Mouse (Mus musculus) hindbrain, embryonic 13.5 days (tissue): ENCODE data around the gene Sec24c. TPM values are rescaled to one million over a fixed set of nuclear protein-coding genes. Genes with fewer than 3 reads are reported as not detected.

ENCODE experiments used
- ATAC-seq: fragments of 200-750 bp; cut with Nextera tagmentation; 2 replicates; pipeline ENCODE4 v1.8.0; 2017; ENCODE audit warnings: moderate TSS enrichment; ENCODE audit not compliant: low FRiP score
- H3K27ac ChIP-seq: fragments of 300-500 bp; sonication (generic); 2 replicates; pipeline ENCODE4 v1.5.1; 2015; ENCODE audit warnings: inconsistent platforms, mild to moderate bottlenecking, moderate library complexity
- H3K27me3 ChIP-seq: fragments of 300-500 bp; sonication (generic); 2 replicates; pipeline ENCODE4 v1.6.1; 2015; ENCODE audit warnings: mild to moderate bottlenecking, inconsistent platforms
- H3K36me3 ChIP-seq: fragments of 300-500 bp; sonication (generic); 2 replicates; pipeline ENCODE4 v1.6.1; 2015; ENCODE audit warnings: mild to moderate bottlenecking, inconsistent platforms
- H3K4me1 ChIP-seq: fragments of 300-500 bp; sonication (generic); replicated peaks from 2 replicates; pipeline ENCODE4 v1.6.1; 2015; ENCODE audit warnings: inconsistent platforms
- H3K4me2 ChIP-seq: fragments of 300-500 bp; sonication (generic); 2 replicates; pipeline ENCODE4 v1.6.1; 2015; ENCODE audit warnings: inconsistent platforms, mild to moderate bottlenecking, moderate library complexity
- H3K4me3 ChIP-seq: fragments of 300-500 bp; sonication (generic); 2 replicates; pipeline ENCODE4 v1.5.1; 2015; ENCODE audit warnings: mild to moderate bottlenecking, inconsistent platforms
- H3K9ac ChIP-seq: fragments of 300-500 bp; sonication (generic); 2 replicates; pipeline ENCODE4 v1.6.1; 2015; ENCODE audit warnings: mild to moderate bottlenecking, inconsistent platforms
- H3K9me3 ChIP-seq: fragments of 300-500 bp; sonication (generic); 2 replicates; pipeline ENCODE4 v1.6.1; 2016; ENCODE audit warnings: inconsistent platforms
- WGBS: fragments of 180-500 bp; shearing (Covaris S2); methylation state at CpG from one replicate; pipeline ENCODE4 v1.1.7; 2015; 5-methylcytosine and 5-hydroxymethylcytosine counted together
- microRNA-seq: library from miRNA; unstranded; fragments of <30 nt; microRNA quantifications from one replicate; pipeline ENCODE4, GENCODE M21; 2016
- polyA plus RNA-seq: library from polyadenylated mRNA; unstranded; fragments of >200 nt; fragmentation: Nextera tagmentation; extraction: Ambion mirVana; gene quantifications from 2 replicates; pipeline ENCODE4 v1.2.1, GENCODE M21; 2015

The Sec24c gene
- polyA plus RNA-seq, 1 experiment from 2014 or later: 89.8 TPM

DNA sequence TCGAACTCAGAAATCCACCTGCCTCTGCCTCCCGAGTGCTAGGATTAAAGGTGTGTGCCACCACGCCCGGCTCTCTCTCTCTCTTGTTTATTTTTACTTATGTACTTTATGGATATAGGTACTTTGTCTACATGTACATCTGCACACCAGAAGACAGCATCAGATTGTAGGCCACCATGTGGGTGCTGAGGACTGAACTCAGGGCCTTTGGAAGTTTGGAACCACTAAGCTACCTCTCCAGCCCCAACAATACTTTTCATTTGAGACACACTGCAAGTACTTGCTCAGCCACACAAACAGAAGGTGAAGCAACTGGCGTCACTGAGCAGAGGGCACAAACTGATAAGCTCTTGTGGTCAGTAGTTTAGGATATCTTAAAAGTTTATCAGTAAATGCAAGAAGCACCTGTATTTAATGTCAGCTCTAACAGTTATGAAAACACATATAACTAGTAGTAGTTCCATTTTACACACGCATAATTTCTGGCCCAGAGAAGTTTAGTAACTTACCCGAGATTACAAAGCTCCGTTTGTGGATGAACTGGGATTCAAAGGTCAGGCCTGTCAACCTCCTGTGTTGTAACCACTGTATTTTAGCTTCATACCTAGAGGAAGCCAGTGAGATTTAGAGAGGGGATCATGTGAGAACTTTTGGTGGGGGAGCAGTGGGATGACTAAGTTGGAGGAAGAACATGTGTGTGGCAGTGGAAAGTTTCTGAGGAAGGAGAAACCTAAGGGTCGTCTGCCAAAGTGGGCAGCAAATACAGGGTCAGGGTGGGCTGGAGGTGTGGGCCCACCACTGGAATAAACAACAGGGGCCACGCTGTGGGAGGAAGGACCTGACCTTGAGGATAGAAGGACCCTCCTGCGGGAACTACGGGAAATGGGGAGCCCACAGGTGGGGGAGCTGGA lies 59.2 kb downstream of the Sec24c start:
- no peak for ATAC-seq
- Histone ChIP-seq H3K27me3 (no peaks in the 10 kb centered on the region), H3K4me1 (peaks cover 21% of the 10 kb centered on the region), H3K9me3 (no peaks in the 10 kb centered on the region), H3K36me3 (peaks cover 55% of the 10 kb centered on the region), H3K9ac (peak overlapping the region; percentile 84), H3K4me3 (peak overlapping the region; percentile 76), H3K4me2 (peak overlapping the region; percentile 81), H3K27ac (peak overlapping the region; percentile 86)
- WGBS: 51% methylated on average over 12 of the region's 12 CpGs

DNA sequence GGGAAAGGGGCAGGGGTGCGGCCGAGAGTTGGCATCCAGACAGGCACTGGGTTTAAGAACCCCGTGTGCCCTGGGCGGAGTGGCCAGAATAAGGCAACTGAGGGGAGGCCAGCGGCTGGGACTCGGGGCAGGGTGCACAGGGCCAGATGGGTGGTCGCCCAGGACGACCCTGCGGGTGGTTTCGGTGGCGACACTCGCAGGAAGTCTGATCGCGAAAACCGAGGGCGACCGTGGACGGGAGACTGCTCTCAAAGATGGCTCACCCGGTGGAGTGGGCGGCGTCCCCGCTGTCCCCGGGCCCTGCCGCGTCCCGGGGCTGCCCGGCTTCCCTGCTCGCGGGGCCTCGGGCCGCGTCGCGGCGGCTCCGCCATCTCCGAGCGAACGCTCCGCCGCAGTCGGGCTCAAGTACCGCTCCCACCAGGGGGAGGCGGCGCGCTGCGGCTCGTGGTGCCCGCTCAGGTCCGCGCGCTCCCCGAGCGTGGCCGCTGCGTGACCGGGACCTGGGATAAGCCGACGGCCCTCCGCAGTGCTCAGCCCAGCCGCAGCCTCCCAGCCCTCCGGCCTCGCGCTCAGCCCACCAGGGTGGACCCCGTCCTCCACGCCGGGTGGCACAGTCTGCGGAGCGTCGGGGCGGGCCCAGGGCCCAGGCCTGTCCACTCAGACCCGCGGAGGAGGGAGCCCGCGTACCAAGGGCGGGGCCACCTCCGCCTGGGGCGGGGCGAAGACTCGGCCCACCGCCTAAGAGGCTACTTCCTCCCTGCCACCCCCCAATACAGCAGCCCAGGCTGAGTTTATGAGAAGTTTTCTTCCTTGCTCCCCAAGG lies 60.1 kb downstream of the Sec24c start, which contains the start of gene Ndst2:
TSS of gene Ndst2 (minus strand) at position 611 of the 823 bp plus-strand sequence.
- peak within 1 kb of the TSS; percentile 76 for H3K4me3 ChIP-seq
- H3K9me3 ChIP-seq: no peaks in the 10 kb centered on the region
- peaks cover 21% of the 10 kb centered on the region for H3K4me1 ChIP-seq
- peak within 1 kb of the TSS; percentile 84 for H3K9ac ChIP-seq
- under 1% methylated on average over 73 of the region's 81 CpGs for WGBS
- peaks cover 55% of the 10 kb centered on the region for H3K36me3 ChIP-seq
- H3K27me3 ChIP-seq: no peaks in the 10 kb centered on the region
- peak; percentile 98 for ATAC-seq
- H3K4me2 ChIP-seq: peak within 1 kb of the TSS; percentile 81
- peak within 1 kb of the TSS; percentile 86 for H3K27ac ChIP-seq

DNA sequence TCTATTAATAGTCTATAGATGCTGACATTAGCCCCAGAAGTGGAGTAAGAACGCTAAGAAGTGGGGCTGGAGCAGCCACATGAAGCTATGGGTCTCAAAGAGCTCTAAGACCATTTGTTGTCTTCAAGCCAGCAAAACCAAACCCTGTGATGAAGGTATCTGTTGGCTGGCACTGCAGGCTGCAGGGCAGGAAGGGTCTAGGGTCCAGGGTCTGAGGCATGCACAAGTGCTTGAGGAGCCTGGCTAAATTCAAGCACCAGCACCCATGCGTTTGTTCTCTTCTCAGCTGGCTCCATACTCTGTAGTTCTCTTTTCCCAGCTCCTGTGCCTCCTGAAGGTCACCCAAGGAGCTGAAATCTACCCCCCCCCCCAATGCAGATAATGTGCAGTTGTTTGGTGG lies 60.9 kb downstream of the Sec24c start:
- peak overlapping the region; percentile 76; the same call in 1 of the 2 replicates for H3K4me3 ChIP-seq
- H3K9ac ChIP-seq: 0 out of 2 replicates have a peak overlapping the region, but pooled peaks have one; percentile 84
- peaks cover 21% of the 10 kb centered on the region for H3K4me1 ChIP-seq
- no peaks in the 10 kb centered on the region for H3K9me3 ChIP-seq
- peaks cover 55% of the 10 kb centered on the region for H3K36me3 ChIP-seq
- H3K27me3 ChIP-seq: no peaks in the 10 kb centered on the region
- H3K27ac ChIP-seq: 0 out of 2 replicates have a peak overlapping the region, but pooled peaks have one; percentile 48
- H3K4me2 ChIP-seq: peak overlapping the region; percentile 81
- no peak for ATAC-seq
- WGBS: 70% methylated on average over 2 of the region's 2 CpGs

DNA sequence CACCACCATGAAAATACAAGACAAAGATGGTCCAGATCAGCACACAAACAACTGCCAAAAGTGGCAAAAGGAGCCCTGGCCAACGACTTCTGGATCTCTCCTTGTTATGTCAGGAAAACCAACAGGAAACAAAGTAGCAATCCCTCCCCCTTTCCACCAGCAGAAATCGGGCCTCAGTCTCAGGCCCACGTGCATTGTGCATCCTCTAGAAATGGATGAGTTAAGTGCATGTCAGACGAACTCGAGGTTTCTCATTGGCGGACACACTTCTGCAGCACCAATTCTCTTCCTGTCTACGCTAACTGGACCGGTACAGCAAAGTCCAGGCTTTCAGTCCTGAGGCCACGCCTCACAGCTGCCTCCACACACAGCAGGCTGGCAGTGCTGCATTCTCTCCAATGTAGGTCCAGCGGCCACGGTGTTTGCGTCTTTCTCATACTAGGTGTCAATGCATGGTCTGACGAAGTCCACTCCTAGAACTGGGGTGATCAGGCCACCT lies 61.8 kb downstream of the Sec24c start:
- 89% methylated on average over 13 of the region's 13 CpGs for WGBS
- Histone ChIP-seq H3K27me3 (no peaks in the 10 kb centered on the region), H3K4me3 (no peak overlapping the region), H3K9ac (no peak overlapping the region), H3K36me3 (peaks cover 55% of the 10 kb centered on the region), H3K9me3 (no peaks in the 10 kb centered on the region), H3K4me2 (no peak overlapping the region), H3K4me1 (peaks cover 21% of the 10 kb centered on the region), H3K27ac (no peak overlapping the region)
- no peak for ATAC-seq

DNA sequence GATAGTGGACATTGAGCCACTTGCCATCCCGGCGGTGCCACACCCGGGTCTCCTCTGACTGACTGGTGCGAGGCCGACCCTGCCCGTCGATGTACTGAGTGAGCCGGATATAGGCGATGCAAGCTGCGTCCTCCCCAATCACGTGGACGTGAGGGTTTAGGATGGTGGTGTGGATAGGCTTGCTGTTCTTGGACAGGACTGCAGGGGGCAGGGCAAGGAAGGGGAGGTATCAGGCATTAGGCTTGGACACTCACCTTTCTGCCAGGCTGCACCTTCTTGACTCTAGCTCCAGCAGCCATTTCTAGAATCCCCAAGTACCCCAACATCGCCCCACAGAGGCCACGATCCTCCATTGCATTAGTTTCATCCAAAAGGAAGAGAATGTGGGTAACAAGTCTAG lies 63.2 kb downstream of the Sec24c start:
- no peak overlapping the region for H3K4me3 ChIP-seq

DNA sequence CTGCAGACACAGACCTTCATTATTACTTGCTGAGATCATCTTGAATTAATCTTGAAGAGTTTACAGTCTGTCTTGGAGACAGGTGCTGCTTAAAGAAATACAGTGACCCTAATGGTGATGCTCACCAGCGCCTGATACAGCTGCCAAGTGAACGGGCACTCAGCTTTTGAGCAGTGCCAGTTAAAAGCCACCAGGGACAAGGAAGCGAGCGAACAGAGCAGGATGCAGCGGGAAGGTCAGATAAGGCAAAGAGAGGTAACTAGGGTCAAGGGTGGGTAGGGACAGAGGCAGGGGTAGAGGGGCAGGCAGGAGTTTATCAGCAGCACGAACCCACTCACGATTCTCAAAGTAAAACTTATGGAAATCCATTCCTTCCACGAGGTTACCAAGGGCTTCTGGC lies 64.4 kb downstream of the Sec24c start:
- H3K36me3 ChIP-seq: peaks cover 71% of the 10 kb centered on the region

More for the DNA sequence above, 63.2 kb downstream of the Sec24c start:
- Histone ChIP-seq H3K9me3 (no peaks in the 10 kb centered on the region), H3K36me3 (peaks cover 64% of the 10 kb centered on the region), H3K27me3 (no peaks in the 10 kb centered on the region), H3K4me2 (no peak overlapping the region), H3K4me1 (peaks cover 21% of the 10 kb centered on the region), H3K9ac (no peak overlapping the region), H3K27ac (no peak overlapping the region)
- no peak for ATAC-seq
- 37% methylated on average over 14 of the region's 14 CpGs for WGBS

GRCm38 (mm10) chr14:20741301-20741700 lies 67.2 kb downstream of the Sec24c start:
- Histone ChIP-seq H3K27ac (peak overlapping the region; percentile 23; the same call in 1 of the 2 replicates), H3K4me3 (no peak overlapping the region), H3K9ac (no peak overlapping the region; the same call in 1 of the 2 replicates), H3K27me3 (no peaks in the 10 kb centered on the region), H3K4me1 (no peaks in the 10 kb centered on the region; the same call in 1 of the 2 replicates), H3K9me3 (no peaks in the 10 kb centered on the region), H3K4me2 (no peak overlapping the region), H3K36me3 (peaks cover 88% of the 10 kb centered on the region)
- 91% methylated on average over 9 of the region's 9 CpGs for WGBS
- ATAC-seq: no peak

More for the DNA sequence above, 64.4 kb downstream of the Sec24c start:
- Histone ChIP-seq H3K9me3 (no peaks in the 10 kb centered on the region), H3K4me1 (peaks cover 14% of the 10 kb centered on the region), H3K9ac (no peak overlapping the region), H3K4me2 (no peak overlapping the region), H3K4me3 (no peak overlapping the region), H3K27ac (no peak overlapping the region), H3K27me3 (no peaks in the 10 kb centered on the region)
- no peak for ATAC-seq
- WGBS: 91% methylated on average over 8 of the region's 8 CpGs

DNA sequence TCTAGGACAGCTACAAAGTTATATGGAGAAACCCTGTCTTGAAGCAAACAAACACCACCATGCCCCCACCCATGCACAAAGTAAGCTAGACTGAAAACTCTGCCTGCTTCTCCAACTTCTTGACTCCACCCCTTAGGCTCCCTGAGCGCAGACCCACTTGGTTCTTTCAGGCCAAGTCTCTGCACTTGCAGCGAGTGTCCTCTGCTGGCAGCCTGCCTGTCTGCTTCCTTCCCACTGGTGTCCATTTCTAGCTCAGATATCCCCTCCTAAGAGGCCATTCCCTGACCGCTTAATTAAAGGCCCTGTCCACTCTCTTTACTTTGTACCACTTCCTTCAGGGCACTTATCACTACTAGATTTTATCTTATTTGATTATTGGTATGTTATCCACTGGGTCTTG lies 69.5 kb downstream of the Sec24c start:
- H3K27me3 ChIP-seq: no peaks in the 10 kb centered on the region
- no peak for ATAC-seq
- H3K4me1 ChIP-seq: peaks cover 2% of the 10 kb centered on the region; the same call in 1 of the 2 replicates
- H3K36me3 ChIP-seq: peaks cover 80% of the 10 kb centered on the region
- H3K4me3 ChIP-seq: no peak overlapping the region
- no peak overlapping the region for H3K27ac ChIP-seq
- H3K4me2 ChIP-seq: no peak overlapping the region
- H3K9me3 ChIP-seq: no peaks in the 10 kb centered on the region
- H3K9ac ChIP-seq: no peak overlapping the region
- WGBS: 89% methylated on average over 3 of the region's 3 CpGs

Small RNAs within 50 kb of the gene (microRNA-seq; reads per million reads assigned to microRNA genes)
- 1.4 reads per million for gene Mir6946

Other genes starting within 250 kb of the Sec24c start
- gene Cfap70, start 222.1 kb upstream of the Sec24c start, polyA plus RNA-seq: 1.0 and 2.2 TPM in 2 replicates
- gene Anxa7, start 194.2 kb upstream of the Sec24c start, polyA plus RNA-seq: 11.7 and 13.2 TPM in 2 replicates
- gene Mss51, start 177.4 kb upstream of the Sec24c start, polyA plus RNA-seq: 0.41 and 0.82 TPM in 2 replicates
- gene Ppp3cb, start 127.7 kb upstream of the Sec24c start, polyA plus RNA-seq: 81.1 and 86.1 TPM in 2 replicates
- gene Usp54, start 33.2 kb upstream of the Sec24c start, polyA plus RNA-seq: 9.3 and 12.1 TPM in 2 replicates
- 0.30 TPM in 1 of 2 replicates, not detected in the other for gene Myoz1, start 17.8 kb upstream of the Sec24c start, polyA plus RNA-seq
- gene Synpo2l, start 6.0 kb upstream of the Sec24c start, polyA plus RNA-seq: 0.23 and 0.30 TPM in 2 replicates
- gene Fut11, start 20.7 kb downstream of the Sec24c start, polyA plus RNA-seq: 27.2 and 29.3 TPM in 2 replicates
- 200 and 204 TPM in 2 replicates for gene Chchd1, start 28.7 kb downstream of the Sec24c start, polyA plus RNA-seq
- 45.3 and 46.2 TPM in 2 replicates for gene Zswim8, start 33.2 kb downstream of the Sec24c start, polyA plus RNA-seq
- 16.7 and 19.1 TPM in 2 replicates for gene Ndst2, start 60.3 kb downstream of the Sec24c start, polyA plus RNA-seq
- gene Camk2g, start 119.8 kb downstream of the Sec24c start, polyA plus RNA-seq: 116 and 131 TPM in 2 replicates
- 0.40 and 0.45 TPM in 2 replicates for gene Plau, start 162.4 kb downstream of the Sec24c start, polyA plus RNA-seq